Mouse (Mus musculus) kidney, adult 2 months (tissue): ENCODE data around the gene Exoc5.

ENCODE experiments used
- CTCF ChIP-seq: fragments of 200-500 bp; conservative IDR thresholded peaks from 2 replicates; pipeline ENCODE4 v1.5.1; 2011; ENCODE audit warnings: low read depth, mild to moderate bottlenecking, control low read depth, low read length, moderate library complexity, mixed read lengths; ENCODE audit not compliant: insufficient read depth, insufficient read length
- POLR2A ChIP-seq: fragments of 200-500 bp; IDR thresholded peaks from one replicate; pipeline ENCODE4 v1.6.1; 2011; ENCODE audit warnings: low read depth, low read length, control low read depth

- TF ChIP-seq CTCF: no peak
- no peak for TF ChIP-seq POLR2A
Observed at GRCm38 (mm10) chr14:49072837-49073236, 6.4 kb upstream of the Exoc5 start.
